Mouse (Mus musculus): ENCODE measurements at regions not wholly inside any gene's neighbourhood (a gene's known extent, or its start where the extent isn't known, plus 50 kb on each side); places are given as distances from the start of the nearest gene placed in this dataset.

DNA sequence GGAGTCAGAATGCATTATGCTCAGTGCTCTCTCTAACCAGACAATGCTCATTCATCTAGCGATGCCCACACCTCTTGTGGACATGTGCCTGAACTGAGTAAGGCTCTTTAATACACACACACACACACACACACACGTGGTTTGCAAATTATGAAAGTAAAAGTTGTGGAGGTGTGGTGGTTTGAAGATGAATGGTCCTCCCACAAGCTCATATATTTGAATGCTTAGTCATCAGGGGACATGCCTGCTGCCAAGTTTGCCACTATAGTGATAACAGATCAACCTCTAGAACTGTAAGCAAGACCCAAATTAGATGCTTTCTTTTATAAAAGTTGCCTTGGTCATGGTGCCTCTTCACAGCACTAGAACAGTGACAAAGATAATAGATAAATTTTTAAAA is 112.5 kb upstream of the L3mbtl4 start:
- no peak for TF ChIP-seq CTCF (IDR thresholded peaks at IDR 0.05; ENCODE audit: extremely low read depth, insufficient read depth, low read length)
- no peak for TF ChIP-seq POLR2A (IDR thresholded peaks at IDR 0.05; ENCODE audit: extremely low read depth, insufficient read depth, low read length)

Measured in cortical plate, adult 2 months (tissue).